Mouse (Mus musculus) midbrain, postnatal 0 days (tissue): ENCODE measurements at regions not wholly inside any gene's neighbourhood (a gene's known extent, or its start where the extent isn't known, plus 50 kb on each side); places are given as distances from the start of the nearest gene placed in this dataset.

Experiments used
- ATAC-seq: fragments of 200-750 bp; cut with Nextera tagmentation; 2 replicates; pipeline ENCODE4 v1.8.0; 2017; ENCODE audit warnings: moderate number of reproducible peaks, mild to moderate bottlenecking, moderate TSS enrichment, moderate library complexity; ENCODE audit not compliant: low FRiP score
- DNase-seq: peaks from one replicate; pipeline ENCODE4 v3.0.0-alpha.2; 2015; ENCODE audit warnings: low spot score
- H3K27ac ChIP-seq: fragments of 300-500 bp; sonication (generic); 2 replicates; pipeline ENCODE4 v1.5.1; 2014; ENCODE audit warnings: low read depth, mild to moderate bottlenecking, low read length, mixed read lengths
- H3K27me3 ChIP-seq: fragments of 300-500 bp; sonication (generic); 2 replicates; pipeline ENCODE4 v1.6.1; 2014; ENCODE audit warnings: low read length, control low read depth, mixed read lengths; ENCODE audit not compliant: insufficient read depth
- H3K36me3 ChIP-seq: fragments of 300-500 bp; sonication (generic); 2 replicates; pipeline ENCODE4 v1.6.1; 2014; ENCODE audit warnings: low read length, control low read depth, mixed read lengths; ENCODE audit not compliant: insufficient read depth
- H3K4me1 ChIP-seq: fragments of 300-500 bp; sonication (generic); 2 replicates; pipeline ENCODE4 v1.6.1; 2014; ENCODE audit warnings: mild to moderate bottlenecking, control low read depth, antibody characterized with exemption, low read length, mixed read lengths; ENCODE audit not compliant: insufficient read depth
- H3K4me2 ChIP-seq: fragments of 300-500 bp; sonication (generic); 2 replicates; pipeline ENCODE4 v1.6.1; 2014; ENCODE audit warnings: low read depth, mild to moderate bottlenecking, low read length, mixed read lengths; ENCODE audit not compliant: poor library complexity, severe bottlenecking
- H3K4me3 ChIP-seq: fragments of 300-500 bp; sonication (generic); 2 replicates; pipeline ENCODE4 v1.5.1; 2014; ENCODE audit warnings: low read depth, mild to moderate bottlenecking, low read length, moderate library complexity
- H3K9ac ChIP-seq: fragments of 300-500 bp; sonication (generic); replicated peaks from 2 replicates; pipeline ENCODE4 v1.6.1; 2014; ENCODE audit warnings: mild to moderate bottlenecking, low read length, moderate library complexity, mixed read lengths; ENCODE audit not compliant: poor library complexity, severe bottlenecking
- H3K9me3 ChIP-seq: fragments of 300-500 bp; sonication (generic); 2 replicates; pipeline ENCODE4 v1.6.1; 2016; ENCODE audit warnings: low read length, control low read depth
- CTCF ChIP-seq: IDR thresholded peaks from 2 replicates; pipeline ENCODE4 v1.5.1; 2016; ENCODE audit warnings: antibody characterized with exemption, mild to moderate bottlenecking
- WGBS: fragments of 180-500 bp; shearing (Covaris S2); extraction: QIAGEN DNeasy Blood & Tissue Kit; methylation state at CpG from one replicate; pipeline ENCODE4 v1.1.7; 2014; 5-methylcytosine and 5-hydroxymethylcytosine counted together

DNA sequence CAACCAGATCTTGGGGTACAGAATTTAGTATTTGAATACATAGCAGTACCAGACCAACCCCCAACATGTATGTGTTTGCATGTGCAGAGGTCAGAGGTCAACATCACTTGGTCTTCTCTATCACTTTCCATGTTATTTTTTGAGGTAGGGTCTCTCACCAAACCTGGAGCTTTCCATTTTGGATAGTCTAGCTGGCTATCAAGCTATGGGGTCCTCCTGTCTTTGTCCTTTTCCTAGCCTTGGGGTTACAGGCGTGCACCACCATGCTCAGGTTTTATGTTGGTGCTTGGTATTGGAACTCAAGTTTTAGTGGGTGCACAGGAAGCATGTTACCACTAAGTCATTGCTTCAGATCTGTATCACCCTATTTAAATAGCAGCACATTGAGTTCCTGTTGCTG is 151.0 kb downstream of the Plekhb2 start:
- Histone ChIP-seq H3K36me3 (no peaks in the 10 kb centered on the region), H3K27ac (no peak overlapping the region), H3K4me1 (no peaks in the 10 kb centered on the region), H3K4me2 (no peak overlapping the region), H3K4me3 (no peak overlapping the region), H3K27me3 (no peaks in the 10 kb centered on the region), H3K9ac (no peak overlapping the region), H3K9me3 (no peaks in the 10 kb centered on the region)
- ATAC-seq = no peak
- 77% methylated on average over 1 of the region's 1 CpGs for WGBS
- DNase-seq = no peak
- no peak for TF ChIP-seq CTCF

DNA sequence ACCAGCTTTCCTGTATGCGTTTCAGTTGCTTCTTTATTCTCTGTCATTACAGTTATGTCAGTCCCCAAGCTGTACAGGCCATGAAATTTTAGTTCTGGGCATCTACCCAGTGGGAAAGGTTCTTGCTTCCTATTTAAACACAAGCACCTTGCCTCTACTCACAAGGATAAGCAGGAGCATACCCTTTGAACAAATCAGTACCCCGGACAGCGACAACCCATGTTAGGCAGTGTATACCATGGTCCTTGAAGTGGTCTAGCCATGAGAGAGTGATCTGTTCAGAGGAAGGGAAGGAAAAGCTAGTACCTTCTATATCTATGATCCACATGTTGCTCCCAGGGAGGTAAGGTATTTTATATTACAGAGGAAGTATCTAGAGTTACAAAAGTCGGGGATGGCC is 167.7 kb downstream of the Plekhb2 start:
- Histone ChIP-seq H3K27me3 (no peaks in the 10 kb centered on the region), H3K4me1 (no peaks in the 10 kb centered on the region), H3K9ac (no peak overlapping the region), H3K36me3 (no peaks in the 10 kb centered on the region), H3K4me2 (no peak overlapping the region), H3K9me3 (no peaks in the 10 kb centered on the region), H3K4me3 (no peak overlapping the region), H3K27ac (no peak overlapping the region)
- no peak for TF ChIP-seq CTCF
- no peak for ATAC-seq
- DNase-seq = no peak
- WGBS = 72% methylated on average over 4 of the region's 4 CpGs

GRCm38 (mm10) chr1:35032619-35033018 is 182.8 kb downstream of the Plekhb2 start:
- Histone ChIP-seq H3K9ac (no peak overlapping the region), H3K4me2 (no peak overlapping the region), H3K36me3 (no peaks in the 10 kb centered on the region), H3K4me1 (no peaks in the 10 kb centered on the region), H3K27ac (no peak overlapping the region), H3K9me3 (no peaks in the 10 kb centered on the region), H3K4me3 (no peak overlapping the region), H3K27me3 (no peaks in the 10 kb centered on the region)
- DNase-seq (peak; percentile 71), ATAC-seq (no peak)
- WGBS = 52% methylated on average over 4 of the region's 4 CpGs
- peak; percentile 74 for TF ChIP-seq CTCF

- Histone ChIP-seq H3K4me2 (no peak overlapping the region), H3K4me3 (no peak overlapping the region), H3K36me3 (no peaks in the 10 kb centered on the region), H3K9me3 (no peaks in the 10 kb centered on the region), H3K27ac (no peak overlapping the region), H3K4me1 (no peaks in the 10 kb centered on the region), H3K9ac (no peak overlapping the region), H3K27me3 (no peaks in the 10 kb centered on the region)
- peak; percentile 27 for TF ChIP-seq CTCF
- 65% methylated on average over 1 of the region's 1 CpGs for WGBS
- no peak for ATAC-seq
- DNase-seq = no peak
Measured at GRCm38 (mm10) chr1:35072811-35073210, 223.0 kb downstream of the Plekhb2 start.

DNA sequence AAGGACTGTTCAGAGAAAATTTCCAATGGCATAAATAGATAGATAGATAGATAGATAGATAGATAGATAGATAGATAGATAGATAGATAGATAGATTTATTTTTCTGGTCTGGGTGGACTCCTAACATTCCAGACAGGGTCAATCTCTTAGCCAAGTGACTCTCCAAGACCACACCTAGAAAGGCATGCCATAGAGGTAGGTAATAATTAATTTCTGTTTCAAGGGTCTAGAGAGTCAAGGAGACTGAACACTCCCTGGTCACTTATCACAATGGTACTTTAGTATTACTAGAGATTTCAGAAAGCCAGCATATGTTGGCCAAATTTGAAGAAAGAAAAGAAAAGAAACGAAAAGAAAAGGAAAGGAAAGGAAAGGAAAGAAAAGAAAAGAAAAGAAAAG is 245.1 kb downstream of the Plekhb2 start:
- no peaks in the 10 kb centered on the region for H3K27me3 ChIP-seq
- H3K4me2 ChIP-seq = no peak overlapping the region
- DNase-seq = no peak
- no peaks in the 10 kb centered on the region for H3K36me3 ChIP-seq
- no peak overlapping the region for H3K27ac ChIP-seq
- TF ChIP-seq CTCF = no peak
- no peak overlapping the region for H3K4me3 ChIP-seq
- no peak overlapping the region for H3K9ac ChIP-seq
- no peaks in the 10 kb centered on the region for H3K4me1 ChIP-seq
- H3K9me3 ChIP-seq = no peaks in the 10 kb centered on the region
- WGBS = 42% methylated on average over 1 of the region's 1 CpGs
- no peak for ATAC-seq

- Histone ChIP-seq H3K27ac (no peak overlapping the region), H3K27me3 (no peaks in the 10 kb centered on the region), H3K4me1 (no peaks in the 10 kb centered on the region), H3K4me3 (no peak overlapping the region), H3K9ac (no peak overlapping the region), H3K36me3 (no peaks in the 10 kb centered on the region), H3K4me2 (no peak overlapping the region), H3K9me3 (no peaks in the 10 kb centered on the region)
- WGBS = 63% methylated on average over 2 of the region's 2 CpGs
- DNase-seq (no peak), ATAC-seq (no peak)
- TF ChIP-seq CTCF = no peak
Measured at GRCm38 (mm10) chr1:35095785-35096184, 246.0 kb downstream of the Plekhb2 start.
